Mouse (Mus musculus) thymus, postnatal 36 days (tissue): ENCODE data around the gene Pik3ip1.
A peak's percentile ranks its signal among the peaks of the same experiment; 100 is the strongest.

ENCODE experiments used
- DNase-seq, 2 experiments: peaks; one replicate each; pipeline ENCODE4 v3.0.0; 2022; ENCODE audit warnings: mixed read lengths in 2 of 2

Gene Pik3ip1

GRCm38 (mm10) chr11:3337173-3337955 is 7.2 kb downstream of the Pik3ip1 start:
- DNase-seq, result peak in 1 of 2 experiments; percentile 44

- DNase-seq, result no peak
These were observed 7.8 kb downstream of the Pik3ip1 start for GRCm38 (mm10) chr11:3337961-3338360.

GRCm38 (mm10) chr11:3341476-3341875 is 11.3 kb downstream of the Pik3ip1 start:
- DNase-seq, result no peak

GRCm38 (mm10) chr11:3344916-3345315 is 14.7 kb downstream of the Pik3ip1 start:
- peak in 1 of 2 experiments; percentile 44 for DNase-seq

- DNase-seq, result no peak
These were observed 16.1 kb downstream of the Pik3ip1 start for GRCm38 (mm10) chr11:3346351-3346750.

GRCm38 (mm10) chr11:3347091-3347834 is 17.1 kb downstream of the Pik3ip1 start:
- DNase-seq, result peak; percentile 81 to 85

- no peak for DNase-seq
These were observed 17.6 kb downstream of the Pik3ip1 start for GRCm38 (mm10) chr11:3347835-3348195.

- DNase-seq, result peak in 1 of 2 experiments; percentile 53
These were observed 18.6 kb downstream of the Pik3ip1 start for GRCm38 (mm10) chr11:3348576-3349342.

- no peak for DNase-seq
These were observed 19.1 kb downstream of the Pik3ip1 start for GRCm38 (mm10) chr11:3349343-3349695.

- DNase-seq, result no peak
These were observed 21.9 kb downstream of the Pik3ip1 start for GRCm38 (mm10) chr11:3352131-3352530.

GRCm38 (mm10) chr11:3352990-3353585 is 22.9 kb downstream of the Pik3ip1 start:
- DNase-seq, result peak; percentile 65 to 69

GRCm38 (mm10) chr11:3362854-3363253 is 32.7 kb downstream of the Pik3ip1 start:
- no peak for DNase-seq

- DNase-seq, result no peak
These were observed 36.2 kb downstream of the Pik3ip1 start for GRCm38 (mm10) chr11:3366411-3366810.

GRCm38 (mm10) chr11:3368983-3369382 is 38.8 kb downstream of the Pik3ip1 start:
- no peak for DNase-seq

- no peak for DNase-seq
These were observed 39.2 kb downstream of the Pik3ip1 start for GRCm38 (mm10) chr11:3369449-3369848.

GRCm38 (mm10) chr11:3370162-3370561 is 40.0 kb downstream of the Pik3ip1 start:
- no peak for DNase-seq

- peak; percentile 71 to 77 for DNase-seq
These were observed 40.9 kb downstream of the Pik3ip1 start for GRCm38 (mm10) chr11:3370928-3371598.

- DNase-seq, result no peak
These were observed 41.5 kb downstream of the Pik3ip1 start for GRCm38 (mm10) chr11:3371599-3372295.

GRCm38 (mm10) chr11:3373591-3374292 is 43.5 kb downstream of the Pik3ip1 start:
- DNase-seq, result no peak

- DNase-seq, result no peak
These were observed 44.1 kb downstream of the Pik3ip1 start for GRCm38 (mm10) chr11:3374293-3374645.

GRCm38 (mm10) chr11:3374741-3375140 is 44.5 kb downstream of the Pik3ip1 start:
- no peak for DNase-seq
